ENCODE assay signal across 8 mouse cellular contexts in the genomic region with DNA sequence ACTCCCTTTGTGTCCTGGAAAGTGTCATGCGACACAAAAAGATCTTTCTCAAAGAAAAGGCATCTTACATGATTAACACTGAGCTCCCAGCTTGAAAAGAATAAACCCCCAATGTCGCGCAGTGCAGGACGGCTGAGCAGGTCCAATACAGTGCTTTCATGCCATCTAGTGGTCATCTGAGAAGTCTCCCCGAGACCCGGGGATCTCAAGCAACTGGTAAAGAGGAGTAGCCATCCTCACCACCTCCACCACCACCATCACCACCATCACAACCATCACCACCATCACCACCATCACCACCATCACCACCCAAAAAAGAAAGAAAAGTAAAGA.
DNase-seq lines count a peak whose midpoint lies in the region; ATAC-seq and TF ChIP-seq lines count a peak whose summit lies in the region.

No protein-coding gene starts in this region.

- H3K27ac ChIP-seq in heart, adult 2 months, result no peak overlapping the region
- no peak overlapping the region for H3K27ac ChIP-seq in kidney, embryonic 14.5 days (ENCODE audit: low read depth, low read length)
- H3K27ac ChIP-seq in limb, embryonic 14.5 days (replicated peaks; ENCODE audit: low read depth, low read length), result no peak overlapping the region
- no peak overlapping the region for H3K27ac ChIP-seq in testis, adult 2 months (ENCODE audit: control insufficient read depth, insufficient read depth, low read depth, low read length)

- ATAC-seq in kidney, embryonic 14.5 days (ENCODE audit: low FRiP score, low TSS enrichment), result peak; percentile 96
- ATAC-seq in limb, embryonic 14.5 days (ENCODE audit: low FRiP score, low read depth), result peak; percentile 85

- H3K4me1 ChIP-seq in heart, adult 2 months (ENCODE audit: control insufficient read depth, insufficient read depth, low read length), result no peaks in the 10 kb centered on the region; the same call in 1 of the 2 replicates
- H3K4me1 ChIP-seq in kidney, embryonic 14.5 days (ENCODE audit: control insufficient read depth, insufficient read depth, low read length), result no peaks in the 10 kb centered on the region
- H3K4me1 ChIP-seq in limb, embryonic 14.5 days (ENCODE audit: control insufficient read depth, insufficient read depth, low read length), result no peaks in the 10 kb centered on the region
- H3K4me1 ChIP-seq in testis, adult 2 months (ENCODE audit: control insufficient read depth, insufficient read depth, low read length), result no peaks in the 10 kb centered on the region

- 0% methylated on average over 6 of the region's 6 CpGs for WGBS in heart, adult 2 months
- 1% methylated on average over 6 of the region's 6 CpGs for WGBS in kidney, embryonic 14.5 days
- WGBS in limb, embryonic 14.5 days, result 3% methylated on average over 6 of the region's 6 CpGs

- intact Hi-C loops in heart, adult 2 months (cut with DNase I), result loop anchor here (2.0 kb wide), 2 partner anchors 72 to 1044 kb away; no protein-coding TSS in a partner anchor

- H3K9me3 ChIP-seq in kidney, embryonic 14.5 days (ENCODE audit: control insufficient read depth, low read length), result no peaks in the 10 kb centered on the region
- no peaks in the 10 kb centered on the region for H3K9me3 ChIP-seq in limb, embryonic 14.5 days (ENCODE audit: control insufficient read depth, low read length)

- no peak for TF ChIP-seq EP300 in heart, adult 2 months (IDR thresholded peaks at IDR 0.05; ENCODE audit: insufficient read depth, low read depth, low read length)

- H3K4me3 ChIP-seq in heart, adult 2 months, result no peak overlapping the region
- H3K4me3 ChIP-seq in kidney, embryonic 14.5 days (ENCODE audit: low read length), result no peak overlapping the region
- H3K4me3 ChIP-seq in limb, embryonic 14.5 days (replicated peaks; ENCODE audit: low read length), result no peak overlapping the region
- no peak overlapping the region for H3K4me3 ChIP-seq in testis, adult 2 months (ENCODE audit: control insufficient read depth, low read depth, low read length)

- no peak overlapping the region for H3K4me2 ChIP-seq in kidney, embryonic 14.5 days (replicated peaks; ENCODE audit: low read depth, low read length)
- H3K4me2 ChIP-seq in limb, embryonic 14.5 days (replicated peaks; ENCODE audit: low read depth, low read length, severe bottlenecking), result no peak overlapping the region

- no peaks in the 10 kb centered on the region for H3K79me2 ChIP-seq in heart, adult 2 months (replicated peaks; ENCODE audit: control insufficient read depth, insufficient read depth, low read length)

- TF ChIP-seq POLR2A in heart, adult 2 months (IDR thresholded peaks at IDR 0.05; ENCODE audit: insufficient read depth, low read depth, low read length), result no peak
- no peak for TF ChIP-seq POLR2A in limb, embryonic 14.5 days (IDR thresholded peaks at IDR 0.05; ENCODE audit: borderline replicate concordance, extremely low read depth, insufficient read depth, insufficient read length)
- no peak for TF ChIP-seq POLR2A in testis, adult 2 months (IDR thresholded peaks at IDR 0.05; ENCODE audit: control insufficient read depth, low read depth, low read length)

- H3K27me3 ChIP-seq in heart, adult 2 months (ENCODE audit: control insufficient read depth, insufficient read depth, low read length), result no peaks in the 10 kb centered on the region
- peaks cover 4% of the 10 kb centered on the region; the same call in 1 of the 2 replicates for H3K27me3 ChIP-seq in kidney, embryonic 14.5 days (ENCODE audit: control insufficient read depth, insufficient read depth, low read length)
- H3K27me3 ChIP-seq in limb, embryonic 14.5 days (ENCODE audit: control insufficient read depth, insufficient read depth, low read length), result no peaks in the 10 kb centered on the region
- no peaks in the 10 kb centered on the region for H3K27me3 ChIP-seq in testis, adult 2 months (ENCODE audit: control insufficient read depth, insufficient read depth, low read length)

- DNase-seq in A20 (ENCODE audit: low read depth, low spot score), result peak; percentile 79
- peak; percentile 48 for DNase-seq in adrenal gland, adult 2 months
- DNase-seq in embryo, embryonic 11.5 days (ENCODE audit: low read depth, low spot score), result peak; percentile 61
- DNase-seq in heart, adult 2 months, result peak; percentile 12 to 19
- peak; percentile 85 for DNase-seq in limb, embryonic 14.5 days (ENCODE audit: low spot score)
- peak; percentile 68 for DNase-seq in neural tube, embryonic 10.5 days (ENCODE audit: extremely low spot score, low spot score)

- peak; percentile 70 for TF ChIP-seq CTCF in heart, adult 2 months (IDR thresholded peaks at IDR 0.05)
- TF ChIP-seq CTCF in testis, adult 2 months (IDR thresholded peaks at IDR 0.05; ENCODE audit: control insufficient read depth, insufficient read depth, insufficient replicate concordance, low read depth, low read length), result peak; percentile 44; the same call in 1 of the 2 replicates

- no peak overlapping the region for H3K9ac ChIP-seq in heart, adult 2 months (ENCODE audit: low read depth, low read length)
- no peak overlapping the region for H3K9ac ChIP-seq in kidney, embryonic 14.5 days (ENCODE audit: low read depth, low read length)
- no peak overlapping the region for H3K9ac ChIP-seq in limb, embryonic 14.5 days (ENCODE audit: low read depth, low read length, severe bottlenecking)

- no peaks in the 10 kb centered on the region for H3K36me3 ChIP-seq in heart, adult 2 months (ENCODE audit: control insufficient read depth, insufficient read depth, low read length)
- no peaks in the 10 kb centered on the region for H3K36me3 ChIP-seq in kidney, embryonic 14.5 days (ENCODE audit: control insufficient read depth, insufficient read depth, low read length)
- H3K36me3 ChIP-seq in limb, embryonic 14.5 days (ENCODE audit: control insufficient read depth, insufficient read depth, low read length), result no peaks in the 10 kb centered on the region
- H3K36me3 ChIP-seq in testis, adult 2 months (ENCODE audit: control insufficient read depth, insufficient read depth, low read length), result no peaks in the 10 kb centered on the region

Comparison
In these comparisons a context has a peak if more than half of its experiments do, and no peak if none do; other contexts are left out.
1. DNase-seq: peak in every context shown above with its lines; median percentile 85 in limb, embryonic 14.5 days; 79 in A20; 68 in neural tube, embryonic 10.5 days; 61 in embryo, embryonic 11.5 days; 48 in adrenal gland, adult 2 months; 16 in heart, adult 2 months.